Mouse (Mus musculus) forebrain, embryonic 16.5 days (tissue): ENCODE measurements around the gene Rab8b. TPM values are rescaled to one million over a fixed set of nuclear protein-coding genes. Genes with fewer than 3 reads are reported as not detected.
"Not testable (repeated sequence)": the region's sequence is repeated elsewhere in the genome, so short reads cannot be mapped to it uniquely, and the experiment has no call there.

ENCODE experiments used
- ATAC-seq: fragments of 200-750 bp; cut with Nextera tagmentation; 2 replicates; pipeline ENCODE4 v1.8.0; 2017; ENCODE audit warnings: mild to moderate bottlenecking, moderate library complexity
- H3K27ac ChIP-seq: fragments of 300-500 bp; sonication (generic); 2 replicates; pipeline ENCODE4 v1.5.1; 2014; ENCODE audit warnings: low read length, control low read depth
- H3K27me3 ChIP-seq: fragments of 300-500 bp; sonication (generic); replicated peaks from 2 replicates; pipeline ENCODE4 v1.6.1; 2014; ENCODE audit warnings: low read length; ENCODE audit not compliant: control insufficient read depth, insufficient read depth
- H3K36me3 ChIP-seq: fragments of 300-500 bp; sonication (generic); 2 replicates; pipeline ENCODE4 v1.6.1; 2014; ENCODE audit not compliant: control insufficient read depth, insufficient read depth
- H3K4me1 ChIP-seq: fragments of 300-500 bp; sonication (generic); replicated peaks from 2 replicates; pipeline ENCODE4 v1.6.1; 2014; ENCODE audit warnings: low read length; ENCODE audit not compliant: control insufficient read depth, insufficient read depth
- H3K4me2 ChIP-seq: fragments of 300-500 bp; sonication (generic); 2 replicates; pipeline ENCODE4 v1.6.1; 2014; ENCODE audit warnings: mild to moderate bottlenecking, low read length, control low read depth
- H3K4me3 ChIP-seq: fragments of 300-500 bp; sonication (generic); replicated peaks from 2 replicates; pipeline ENCODE4 v1.5.1; 2014; ENCODE audit warnings: mild to moderate bottlenecking, low read length, control low read depth
- H3K9ac ChIP-seq: fragments of 300-500 bp; sonication (generic); replicated peaks from 2 replicates; pipeline ENCODE4 v1.6.1; 2014; ENCODE audit warnings: low read depth, low read length, control low read depth
- H3K9me3 ChIP-seq: fragments of 300-500 bp; sonication (generic); 2 replicates; pipeline ENCODE4 v1.6.1; 2016; ENCODE audit warnings: low read length; ENCODE audit not compliant: control insufficient read depth
- WGBS: fragments of 180-500 bp; shearing (Covaris S2); extraction: QIAGEN DNeasy Blood & Tissue Kit; methylation state at CpG from one replicate; pipeline ENCODE4 v1.1.7; 2014; 5-methylcytosine and 5-hydroxymethylcytosine counted together
- polyA plus RNA-seq: library from polyadenylated mRNA; unstranded; fragments of >200 nt; fragmentation: Nextera tagmentation; extraction: Ambion mirVana; gene quantifications from 2 replicates; pipeline ENCODE4 v1.2.1, GENCODE M21; 2015

The Rab8b gene
- polyA plus RNA-seq, 1 experiment from 2014 or later = 41.2 TPM

- no peaks in the 10 kb centered on the region for H3K9me3 ChIP-seq
- WGBS = 2% methylated on average over 24 of the region's 24 CpGs
- H3K4me1 ChIP-seq = peaks cover 12% of the 10 kb centered on the region
- no peak overlapping the region for H3K27ac ChIP-seq
- peak overlapping the region; percentile 95 for H3K4me2 ChIP-seq
- H3K36me3 ChIP-seq = no peaks in the 10 kb centered on the region
- peak overlapping the region; percentile 76 for H3K4me3 ChIP-seq
- peak overlapping the region; percentile 43 for H3K9ac ChIP-seq
- peak; percentile 80 for ATAC-seq
- no peaks in the 10 kb centered on the region for H3K27me3 ChIP-seq
Measured at GRCm38 (mm10) chr9:66835097-66835480, 84.4 kb downstream of the Rab8b start.

- under 1% methylated on average over 58 of the region's 58 CpGs for WGBS
- H3K27me3 ChIP-seq = no peaks in the 10 kb centered on the region
- ATAC-seq = peak; percentile 100
- no peak within 1 kb of the TSS for H3K27ac ChIP-seq
- H3K4me1 ChIP-seq = peaks cover 12% of the 10 kb centered on the region
- H3K4me2 ChIP-seq = peak within 1 kb of the TSS; percentile 95
- H3K9ac ChIP-seq = peak within 1 kb of the TSS; percentile 76
- H3K36me3 ChIP-seq = no peaks in the 10 kb centered on the region
- H3K9me3 ChIP-seq = no peaks in the 10 kb centered on the region
- peak within 1 kb of the TSS; percentile 76 for H3K4me3 ChIP-seq
Measured at GRCm38 (mm10) chr9:66834318-66835096, 85.0 kb downstream of the Rab8b start, which contains the start of gene Aph1c. TSS of gene Aph1c (minus strand) at chr9:66834726.

- H3K9me3 ChIP-seq = no peaks in the 10 kb centered on the region
- H3K4me1 ChIP-seq = peaks cover 12% of the 10 kb centered on the region
- 14% methylated on average over 7 of the region's 7 CpGs for WGBS
- H3K27ac ChIP-seq = no peak overlapping the region
- H3K36me3 ChIP-seq = no peaks in the 10 kb centered on the region
- ATAC-seq = no peak
- H3K9ac ChIP-seq = peak overlapping the region; percentile 76
- H3K4me2 ChIP-seq = peak overlapping the region; percentile 95
- H3K4me3 ChIP-seq = peak overlapping the region; percentile 76
- no peaks in the 10 kb centered on the region for H3K27me3 ChIP-seq
Measured at GRCm38 (mm10) chr9:66833851-66834250, 85.6 kb downstream of the Rab8b start.

DNA sequence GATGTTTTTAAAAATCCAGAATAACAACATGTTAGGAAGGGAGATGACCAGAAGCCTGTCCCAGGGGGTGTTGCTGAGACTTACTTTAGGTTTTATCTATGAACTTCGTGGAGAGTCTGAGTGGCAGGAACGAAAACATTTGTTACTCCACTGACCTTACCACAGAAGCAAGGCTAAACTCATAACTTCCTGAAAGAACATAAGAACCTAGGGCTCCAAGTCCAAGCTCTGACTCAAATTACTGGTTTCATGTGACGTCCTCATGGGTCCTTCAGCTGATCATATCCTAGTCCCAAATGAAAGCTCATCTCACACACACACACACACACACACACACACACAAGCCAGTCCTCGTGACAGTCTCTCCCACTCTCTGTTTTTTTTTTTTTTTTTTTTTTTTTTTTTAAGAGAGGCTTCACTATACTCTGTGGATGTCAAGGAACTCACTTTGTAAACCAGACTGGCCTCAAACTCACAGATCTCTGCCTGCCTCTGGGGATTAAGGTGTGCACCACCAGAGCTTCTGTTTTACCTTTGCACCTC lies 87.0 kb downstream of the Rab8b start:
- Histone ChIP-seq H3K4me3 (no peak overlapping the region), H3K4me2 (no peak overlapping the region), H3K4me1 (peaks cover 12% of the 10 kb centered on the region), H3K9me3 (no peaks in the 10 kb centered on the region), H3K27me3 (no peaks in the 10 kb centered on the region), H3K9ac (no peak overlapping the region), H3K27ac (no peak overlapping the region), H3K36me3 (no peaks in the 10 kb centered on the region)
- WGBS = 74% methylated on average over 4 of the region's 4 CpGs
- no peak for ATAC-seq

DNA sequence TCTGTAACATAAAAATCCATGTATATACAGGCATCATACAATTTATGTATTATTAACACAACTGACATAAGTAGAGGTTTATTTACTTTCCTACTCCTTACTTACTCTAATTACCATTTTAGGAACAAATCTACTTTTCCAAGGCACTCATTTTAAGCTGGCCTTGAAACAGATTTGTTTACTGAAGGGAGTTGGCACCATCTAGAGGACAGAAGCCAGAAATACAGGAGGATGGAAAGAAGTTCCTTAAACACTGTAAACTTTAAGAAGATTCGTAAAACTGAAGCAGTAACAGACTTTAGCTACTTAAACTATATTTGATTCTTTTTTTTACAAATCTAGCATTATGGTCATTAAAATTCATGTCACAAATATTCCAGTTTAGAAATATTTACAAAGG lies 93.5 kb downstream of the Rab8b start:
- no peaks in the 10 kb centered on the region for H3K27me3 ChIP-seq
- no peak overlapping the region for H3K4me2 ChIP-seq
- no peaks in the 10 kb centered on the region for H3K36me3 ChIP-seq
- no peaks in the 10 kb centered on the region for H3K4me1 ChIP-seq
- H3K4me3 ChIP-seq = no peak overlapping the region
- ATAC-seq = no peak
- no peaks in the 10 kb centered on the region for H3K9me3 ChIP-seq
- no peak overlapping the region for H3K27ac ChIP-seq
- H3K9ac ChIP-seq = no peak overlapping the region
- 24% methylated on average over 1 of the region's 1 CpGs for WGBS

GRCm38 (mm10) chr9:66822255-66822654 lies 97.2 kb downstream of the Rab8b start:
- not testable (repeated sequence) for ATAC-seq, H3K27me3 ChIP-seq, H3K27ac ChIP-seq, H3K4me1 ChIP-seq, H3K9ac ChIP-seq, H3K4me2 ChIP-seq, H3K9me3 ChIP-seq, H3K4me3 ChIP-seq, H3K36me3 ChIP-seq
- WGBS = no CpG with 5 or more reads among the region's 5 CpGs

- Histone ChIP-seq H3K9me3 (no peaks in the 10 kb centered on the region), H3K4me2 (no peak overlapping the region), H3K4me3 (no peak overlapping the region), H3K36me3 (no peaks in the 10 kb centered on the region), H3K4me1 (no peaks in the 10 kb centered on the region), H3K9ac (no peak overlapping the region), H3K27ac (no peak overlapping the region), H3K27me3 (no peaks in the 10 kb centered on the region)
- 83% methylated on average over 5 of the region's 5 CpGs for WGBS
- ATAC-seq = no peak
Measured at GRCm38 (mm10) chr9:66820996-66821395, 98.5 kb downstream of the Rab8b start.

DNA sequence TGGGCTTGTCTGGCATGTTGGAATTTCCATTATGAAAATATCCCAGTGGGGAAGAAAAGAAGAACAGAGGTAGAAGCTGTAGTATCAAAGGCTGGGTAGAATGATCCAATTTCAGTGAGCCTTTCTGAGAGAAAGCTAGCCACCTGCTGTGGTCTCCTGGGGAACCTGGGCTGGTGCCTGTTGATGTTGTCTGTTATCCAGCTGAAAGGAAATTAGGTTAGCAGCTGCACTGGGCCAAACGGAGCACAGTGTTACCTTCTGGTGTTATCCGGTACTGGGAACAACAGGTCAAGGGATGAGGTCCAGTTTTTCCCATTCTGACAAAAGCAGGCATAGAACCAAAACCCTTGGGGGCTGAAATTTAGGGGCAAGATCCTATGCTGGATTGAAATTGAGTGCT lies 106.1 kb downstream of the Rab8b start:
- Histone ChIP-seq H3K27ac (no peak overlapping the region), H3K9me3 (no peaks in the 10 kb centered on the region), H3K4me1 (no peaks in the 10 kb centered on the region), H3K36me3 (no peaks in the 10 kb centered on the region), H3K27me3 (no peaks in the 10 kb centered on the region), H3K4me3 (no peak overlapping the region), H3K4me2 (no peak overlapping the region), H3K9ac (no peak overlapping the region)
- WGBS = 8% methylated on average over 2 of the region's 2 CpGs
- ATAC-seq = no peak

GRCm38 (mm10) chr9:66805951-66806350 lies 113.5 kb downstream of the Rab8b start:
- Histone ChIP-seq H3K4me3 (peak overlapping the region; percentile 34), H3K4me2 (peak overlapping the region; percentile 49), H3K9ac (peak overlapping the region; percentile 44; the same call in 1 of the 2 replicates)
- H3K9me3 ChIP-seq, ATAC-seq, H3K4me1 ChIP-seq, H3K27ac ChIP-seq, H3K27me3 ChIP-seq, H3K36me3 ChIP-seq: not testable (repeated sequence)
- WGBS = 1% methylated on average over 23 of the region's 37 CpGs
